Mouse (Mus musculus) left cerebral cortex, adult 11 months (tissue): ENCODE measurements around the gene Mterf1b.
"Not testable (repeated sequence)": the region's sequence is repeated elsewhere in the genome, so short reads cannot be mapped to it uniquely, and the experiment has no call there.

ENCODE experiments used
- DNase-seq: peaks from one replicate; pipeline ENCODE4 v3.0.0; 2022; ENCODE audit warnings: low spot score

Gene Mterf1b

GRCm38 (mm10) chr5:4191671-4192480 is at the start of gene Mterf1b:
TSS of gene Mterf1b (plus strand) at chr5:4192367.
- not testable (repeated sequence) for DNase-seq

- DNase-seq, result not testable (repeated sequence)
Observed at GRCm38 (mm10) chr5:4159418-4160071, 32.6 kb upstream of the Mterf1b start.

GRCm38 (mm10) chr5:4161554-4161953 is 30.6 kb upstream of the Mterf1b start:
- DNase-seq, result no peak

GRCm38 (mm10) chr5:4162461-4162860 is 29.7 kb upstream of the Mterf1b start:
- no peak for DNase-seq

GRCm38 (mm10) chr5:4167813-4168529 is 24.2 kb upstream of the Mterf1b start:
- DNase-seq, result not testable (repeated sequence)

DNA sequence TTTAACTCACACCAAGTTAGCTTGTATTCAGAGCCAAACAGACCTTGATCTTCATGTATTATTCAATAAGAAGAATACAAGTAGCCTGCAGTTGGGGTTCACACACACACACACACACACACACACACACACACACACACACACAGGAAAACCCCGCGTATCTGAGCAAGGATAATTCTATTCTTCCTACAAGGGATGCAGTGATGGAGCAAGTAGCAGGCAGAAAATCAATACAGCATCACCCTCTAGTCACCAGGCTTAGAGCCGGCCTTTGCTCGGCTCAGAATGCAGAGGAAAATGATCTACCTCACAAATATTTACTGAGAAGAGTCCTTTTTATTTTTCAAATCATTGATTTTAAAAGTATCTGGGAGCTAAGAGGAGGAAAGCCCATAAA is 23.6 kb upstream of the Mterf1b start:
- not testable (repeated sequence) for DNase-seq

GRCm38 (mm10) chr5:4176421-4176820 is 15.7 kb upstream of the Mterf1b start:
- not testable (repeated sequence) for DNase-seq

DNA sequence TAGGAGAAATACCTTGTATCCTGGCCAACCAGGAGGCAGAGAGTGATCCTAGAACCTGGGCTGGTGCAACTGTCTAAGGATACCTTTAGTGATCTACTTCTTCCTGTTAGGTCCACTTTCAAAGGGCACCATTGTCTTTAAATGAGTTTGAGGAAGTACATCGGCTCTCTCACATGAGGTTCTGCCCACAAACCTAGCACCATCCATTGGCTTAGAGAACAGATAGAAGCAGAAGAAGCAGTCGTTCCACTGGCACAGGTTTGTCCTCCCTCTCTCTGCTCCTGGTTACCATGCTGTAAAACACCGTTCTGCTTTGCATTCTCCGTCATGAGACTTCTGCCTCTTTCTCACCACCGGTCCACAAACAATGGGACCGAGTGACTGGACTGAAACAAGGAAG is 12.8 kb upstream of the Mterf1b start:
- DNase-seq, result no peak

DNA sequence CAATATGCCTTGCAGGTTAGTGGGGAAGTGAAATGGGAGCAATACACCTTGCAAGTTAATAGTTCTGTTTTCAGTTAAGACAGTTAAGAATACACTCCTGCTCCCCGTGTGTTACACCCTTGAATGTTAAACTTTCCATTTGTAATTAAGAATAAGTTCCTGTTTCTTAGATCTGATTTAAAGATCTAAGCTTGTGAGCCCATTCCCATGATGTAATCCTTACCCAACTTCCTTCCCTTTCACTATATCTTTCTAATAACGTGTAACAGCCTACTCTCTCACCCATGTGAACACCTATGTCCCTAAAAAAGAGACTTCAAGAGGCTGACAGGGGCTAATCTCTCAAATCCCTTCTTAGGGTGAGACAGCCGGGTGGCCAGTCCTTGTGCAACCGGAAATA is 5.4 kb upstream of the Mterf1b start:
- DNase-seq, result no peak

- not testable (repeated sequence) for DNase-seq
Observed at GRCm38 (mm10) chr5:4192481-4193246, 497 bp downstream of the Mterf1b start.

GRCm38 (mm10) chr5:4193247-4193628 is 1.1 kb downstream of the Mterf1b start:
- no peak for DNase-seq

DNA sequence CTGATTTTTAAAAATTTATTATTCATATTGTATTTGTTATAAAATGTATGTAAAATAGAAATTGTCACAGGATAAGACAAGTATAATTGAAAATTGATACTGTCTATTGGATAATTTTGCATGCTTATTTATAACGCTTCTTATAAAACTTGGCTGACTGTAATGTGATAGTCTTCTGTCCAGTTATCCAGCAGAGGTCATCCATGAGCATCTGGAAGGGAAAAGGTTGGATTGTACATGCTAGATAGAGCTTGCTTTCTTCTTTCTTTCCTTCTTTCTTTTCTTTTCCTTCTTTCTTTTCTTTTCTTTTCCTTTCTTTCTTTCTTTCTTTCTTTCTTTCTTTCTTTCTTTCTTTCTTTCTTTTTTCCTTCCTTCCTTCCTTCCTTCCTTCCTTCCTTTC is 2.0 kb downstream of the Mterf1b start:
- no peak for DNase-seq

GRCm38 (mm10) chr5:4195086-4195485 is 2.9 kb downstream of the Mterf1b start:
- DNase-seq, result no peak

DNA sequence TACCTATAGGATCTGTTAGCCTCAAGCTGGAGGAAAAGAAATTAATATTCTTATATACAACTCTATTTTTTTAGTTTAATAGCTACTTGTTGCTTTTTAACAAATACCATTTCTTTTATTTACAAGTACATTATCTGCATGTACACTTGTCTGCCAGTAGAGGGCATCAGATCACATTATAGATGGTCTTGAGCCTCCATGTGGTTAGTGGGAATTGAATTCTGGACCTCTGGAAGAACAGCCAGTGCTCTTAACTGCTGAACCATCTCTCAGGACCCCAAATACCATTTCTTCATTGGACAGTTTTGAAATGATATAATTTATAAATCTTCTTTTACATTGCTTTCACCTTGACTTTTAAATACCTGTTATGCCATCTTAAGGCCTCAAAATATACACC is 9.2 kb downstream of the Mterf1b start:
- no peak for DNase-seq

DNA sequence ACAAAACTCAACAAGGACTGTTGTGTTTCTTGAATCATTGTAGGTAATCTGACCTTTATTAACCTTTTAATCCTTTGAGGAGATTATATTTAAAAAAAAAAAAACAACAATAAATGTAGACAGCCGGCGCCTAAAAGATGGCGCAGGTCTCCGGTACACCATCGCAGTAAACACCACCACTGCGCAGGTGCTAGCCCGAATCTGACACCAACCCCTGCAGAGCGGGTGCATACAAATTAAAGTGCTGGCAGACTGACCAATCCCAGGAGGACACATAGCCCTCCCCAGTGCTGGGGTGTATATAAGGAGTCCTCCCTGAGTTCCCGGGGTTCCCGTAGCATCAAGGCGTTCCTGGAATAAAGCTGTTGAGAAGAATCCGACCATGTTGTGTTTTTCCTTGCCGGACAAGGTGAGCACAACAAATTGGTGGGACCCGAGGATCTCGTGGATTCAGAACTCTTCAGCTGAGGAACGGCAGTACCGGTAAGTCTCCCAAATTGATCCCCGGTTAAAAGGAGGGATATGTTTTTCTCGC is 10.2 kb downstream of the Mterf1b start:
- not testable (repeated sequence) for DNase-seq

DNA sequence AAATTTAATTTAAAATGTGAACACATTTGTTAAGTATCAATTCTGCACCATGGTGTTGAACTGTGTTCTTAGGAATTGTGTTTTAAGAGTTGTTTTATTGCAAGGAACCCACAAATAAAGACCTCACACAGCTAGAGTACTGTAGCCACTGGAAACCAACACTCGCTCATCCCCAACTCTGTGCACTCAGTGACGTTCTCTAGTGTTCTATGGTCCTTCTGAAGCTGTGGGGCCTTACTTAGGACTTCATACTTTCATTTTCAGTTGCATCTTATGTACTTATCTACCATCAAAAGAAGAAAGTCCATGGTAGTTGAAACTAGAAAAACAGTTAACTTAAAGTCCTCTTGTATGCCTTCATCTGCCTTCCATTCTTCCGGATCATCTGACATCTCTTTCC is 17.9 kb downstream of the Mterf1b start:
- DNase-seq, result not testable (repeated sequence)

DNA sequence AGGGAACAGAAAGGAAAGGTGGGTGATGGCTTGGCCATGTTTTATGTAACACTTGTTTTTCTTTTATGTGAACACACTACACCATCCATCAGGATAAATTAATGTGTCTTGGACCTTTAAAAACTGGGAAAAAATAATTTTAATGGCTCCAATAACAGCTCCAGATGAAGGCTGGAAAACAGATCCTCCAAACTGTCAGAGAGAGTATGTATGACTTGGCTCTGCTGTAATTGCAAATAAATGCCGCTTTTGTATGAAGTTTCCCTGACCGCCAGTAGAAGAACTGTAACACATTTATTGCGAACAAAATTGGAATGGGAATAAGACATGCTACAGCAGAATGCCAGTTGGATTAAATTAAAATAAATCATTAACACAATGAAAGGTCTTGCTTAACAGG is 29.1 kb downstream of the Mterf1b start:
- DNase-seq, result no peak

DNA sequence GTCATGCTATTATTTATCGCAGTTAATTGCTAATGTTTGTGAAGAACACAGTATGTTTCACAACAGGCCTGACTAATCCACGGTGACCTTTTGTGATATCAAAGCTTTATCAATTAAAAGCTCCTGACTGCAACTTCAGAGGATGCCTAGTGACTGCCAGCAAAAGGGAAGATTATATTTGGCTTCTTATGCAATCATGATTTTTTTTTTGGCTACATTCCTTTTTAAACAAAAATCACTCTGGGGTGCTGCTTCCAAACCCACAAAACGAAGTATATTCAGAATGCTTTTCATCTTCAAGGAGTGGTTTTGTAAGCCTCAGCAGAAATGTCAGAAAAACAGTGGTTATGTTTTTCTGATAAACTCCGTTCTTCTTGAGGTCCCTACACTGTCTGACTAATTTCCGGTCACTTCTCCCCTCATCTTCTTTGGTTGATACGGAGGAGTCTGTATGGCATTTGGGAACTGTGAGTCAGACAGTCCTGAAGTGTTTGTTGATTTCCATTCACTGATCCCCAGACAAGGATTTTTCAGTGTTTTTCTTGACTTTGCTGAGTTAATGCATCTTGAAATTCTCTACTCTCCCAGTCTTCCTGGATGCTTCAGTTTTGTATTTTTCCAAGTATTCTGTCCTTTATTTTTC is 29.9 kb downstream of the Mterf1b start:
- DNase-seq, result no peak

DNA sequence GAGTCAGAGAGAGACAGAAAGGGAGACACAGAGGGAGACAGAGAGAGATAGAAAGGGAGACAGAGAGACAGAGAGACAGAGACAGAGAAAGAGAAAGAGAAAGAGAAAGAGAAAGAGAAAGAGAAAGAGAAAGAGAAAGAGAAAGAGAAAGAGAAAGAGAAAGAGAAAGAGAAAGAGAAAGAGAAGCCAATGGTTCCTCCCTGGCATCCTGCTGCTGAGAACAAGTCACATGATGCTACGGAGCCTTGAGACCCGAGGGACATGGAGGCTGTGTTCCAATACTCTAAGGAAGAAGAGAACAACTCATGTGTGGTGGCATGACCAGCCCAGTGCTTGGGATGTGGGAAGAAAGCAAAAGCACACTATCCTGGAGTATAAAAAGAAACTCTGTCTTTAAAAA is 40.0 kb downstream of the Mterf1b start:
- DNase-seq, result no peak

GRCm38 (mm10) chr5:4234505-4234904 is 42.3 kb downstream of the Mterf1b start:
- DNase-seq, result no peak

GRCm38 (mm10) chr5:4240120-4240519 is 48.0 kb downstream of the Mterf1b start:
- DNase-seq, result no peak
